Mouse (Mus musculus) C2C12 (cell line): ENCODE data around the gene Ppm1h.

ENCODE experiments used
- CEBPB ChIP-seq: IDR thresholded peaks from one replicate; pipeline ENCODE4 v1.6.1; 2011; ENCODE audit warnings: low read depth, mild to moderate bottlenecking, control low read depth, moderate library complexity
- CTCF ChIP-seq: IDR thresholded peaks from one replicate; pipeline ENCODE4 v1.5.1; 2011; ENCODE audit not compliant: control insufficient read depth, insufficient read depth, insufficient read length
- MAX ChIP-seq: IDR thresholded peaks from one replicate; pipeline ENCODE4 v1.6.1; 2011; ENCODE audit warnings: mild to moderate bottlenecking, control low read depth
- MYOD1 ChIP-seq: IDR thresholded peaks from one replicate; pipeline ENCODE4 v1.6.1; 2011; ENCODE audit warnings: low read depth; ENCODE audit not compliant: control insufficient read depth, insufficient read length
- MYOG ChIP-seq: IDR thresholded peaks from one replicate; pipeline ENCODE4 v1.6.1; 2011; ENCODE audit not compliant: control insufficient read depth, insufficient read length; ENCODE audit errors: extremely low read depth
- USF1 ChIP-seq: IDR thresholded peaks from one replicate; pipeline ENCODE4 v1.6.1; 2011; ENCODE audit warnings: low read depth, mild to moderate bottlenecking, control low read depth, moderate library complexity

GRCm38 (mm10) chr10:122823642-122824041 is 145.1 kb downstream of the Ppm1h start:
- TF ChIP-seq MAX = no peak
- TF ChIP-seq CTCF = no peak
- TF ChIP-seq USF1 = no peak
- TF ChIP-seq MYOG = no peak
- no peak for TF ChIP-seq CEBPB
- no peak for TF ChIP-seq MYOD1
